Mouse (Mus musculus) heart, adult 11 months (tissue): ENCODE data around the gene Shisa5.

Experiments used
- DNase-seq: peaks from one replicate; pipeline ENCODE4 v3.0.0; 2022

Gene Shisa5

DNA sequence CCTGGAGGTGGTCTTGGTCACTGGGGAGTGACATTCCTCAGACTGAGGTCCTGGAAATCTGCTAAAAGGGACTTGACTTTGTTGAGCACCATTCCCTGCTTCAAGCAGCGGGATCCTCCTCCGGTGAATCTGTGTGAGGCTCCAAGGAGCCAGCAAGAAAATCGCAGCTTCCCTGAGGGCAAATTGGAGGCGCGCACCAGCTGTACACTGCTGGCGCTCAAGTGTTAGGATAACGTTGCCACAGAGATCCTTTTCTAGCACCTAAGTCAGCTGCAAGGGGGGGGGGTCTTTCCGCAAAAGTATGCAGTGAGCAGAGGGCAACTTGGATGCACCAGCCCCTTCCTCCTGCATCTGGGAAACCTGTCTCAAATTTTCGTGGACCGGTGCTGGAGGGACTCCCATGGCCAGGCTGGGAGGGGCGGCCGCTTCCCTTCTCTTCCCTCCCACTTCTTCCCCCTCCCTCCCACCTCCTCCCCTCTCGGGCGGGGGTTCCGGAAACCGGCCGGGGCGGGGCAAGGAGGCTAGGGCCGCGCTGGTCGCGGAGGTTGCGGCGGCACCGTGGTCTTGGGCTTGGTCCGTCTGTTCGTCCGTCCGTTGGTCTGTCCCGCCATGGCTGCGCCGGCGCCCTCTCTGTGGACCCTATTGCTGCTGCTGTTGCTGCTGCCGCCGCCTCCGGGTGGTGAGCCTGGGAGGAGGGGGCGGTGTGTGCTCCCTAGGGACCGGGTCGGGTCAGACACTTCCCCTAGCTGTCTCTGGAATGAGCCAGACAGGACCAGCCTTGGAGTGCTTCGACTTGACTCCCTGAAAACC is at the start of gene Shisa5:
Gene Shisa5 (plus strand): TSS at position 480 of the 810 bp plus-strand sequence.
- DNase-seq, result peak; percentile 99

DNA sequence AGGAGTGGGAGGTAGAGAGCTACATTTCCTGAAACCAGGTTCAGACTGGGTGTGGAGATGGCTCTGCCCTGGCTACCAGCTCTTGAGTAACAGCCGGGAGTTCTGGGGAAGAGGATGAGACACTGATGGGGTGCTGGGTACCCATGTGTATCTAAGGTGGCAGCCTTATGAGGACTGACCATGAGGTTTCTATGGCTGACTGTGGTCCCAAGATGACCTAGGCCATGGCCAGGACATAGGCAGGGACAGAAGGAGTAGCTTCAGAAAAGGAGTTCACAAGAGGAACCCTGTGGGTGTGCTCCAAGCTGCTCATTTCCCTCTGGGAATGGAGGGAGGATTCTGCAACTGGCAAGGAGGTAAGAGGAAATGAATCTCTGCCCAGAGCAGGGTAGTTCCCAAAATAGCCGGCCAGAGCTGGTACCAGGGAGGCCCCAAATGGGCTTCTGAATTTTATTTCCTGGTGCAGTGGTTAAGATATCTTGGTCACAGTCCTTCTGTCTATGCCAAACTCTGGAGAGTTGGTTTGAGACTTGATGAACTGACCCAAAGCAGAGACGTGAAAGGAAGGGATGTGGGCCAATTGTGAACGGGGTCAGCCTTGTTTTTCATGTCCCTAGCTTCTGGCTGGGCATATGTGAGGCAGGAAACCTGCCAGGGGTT is 48.4 kb upstream of the Shisa5 start:
- peak; percentile 96 for DNase-seq

GRCm38 (mm10) chr9:108990462-108990820 is 47.9 kb upstream of the Shisa5 start:
- DNase-seq, result peak; percentile 94

DNA sequence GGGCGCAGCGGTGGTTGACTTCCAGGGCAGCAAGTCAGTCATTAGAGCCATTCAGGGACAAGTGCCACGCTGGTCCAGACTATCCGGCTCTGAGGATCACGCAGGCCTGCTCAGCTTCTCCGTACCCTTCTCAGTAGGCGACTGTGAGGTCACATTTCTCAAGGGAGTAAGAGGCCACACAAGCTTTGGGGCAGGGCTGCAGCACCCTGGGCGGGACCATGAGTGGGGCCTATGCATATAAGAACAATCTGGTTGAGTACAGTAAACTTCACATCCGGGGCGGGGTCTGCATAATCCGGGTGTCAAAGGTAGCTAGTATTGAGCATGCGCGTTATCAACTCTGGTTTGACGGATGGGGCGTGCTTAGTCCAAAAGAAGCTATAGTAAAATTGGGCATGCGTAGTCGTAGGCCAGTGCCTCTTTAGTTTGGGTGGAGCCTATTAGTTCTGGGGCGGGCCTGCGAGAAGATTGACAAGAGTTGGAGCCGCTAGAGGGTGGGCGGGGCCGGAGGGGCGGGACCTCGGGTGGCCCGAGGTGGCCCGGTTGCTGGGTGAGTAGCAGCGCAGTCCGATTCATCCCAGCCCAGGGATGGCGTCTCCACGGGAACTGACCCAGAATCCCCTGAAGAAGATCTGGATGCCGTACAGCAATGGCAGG is 46.8 kb upstream of the Shisa5 start, which contains the start of gene Pfkfb4:
Gene Pfkfb4 (plus strand): TSS at position 351 of the 657 bp plus-strand sequence.
- peak; percentile 100 for DNase-seq

GRCm38 (mm10) chr9:108992085-108992469 is 46.3 kb upstream of the Shisa5 start:
- no peak for DNase-seq

DNA sequence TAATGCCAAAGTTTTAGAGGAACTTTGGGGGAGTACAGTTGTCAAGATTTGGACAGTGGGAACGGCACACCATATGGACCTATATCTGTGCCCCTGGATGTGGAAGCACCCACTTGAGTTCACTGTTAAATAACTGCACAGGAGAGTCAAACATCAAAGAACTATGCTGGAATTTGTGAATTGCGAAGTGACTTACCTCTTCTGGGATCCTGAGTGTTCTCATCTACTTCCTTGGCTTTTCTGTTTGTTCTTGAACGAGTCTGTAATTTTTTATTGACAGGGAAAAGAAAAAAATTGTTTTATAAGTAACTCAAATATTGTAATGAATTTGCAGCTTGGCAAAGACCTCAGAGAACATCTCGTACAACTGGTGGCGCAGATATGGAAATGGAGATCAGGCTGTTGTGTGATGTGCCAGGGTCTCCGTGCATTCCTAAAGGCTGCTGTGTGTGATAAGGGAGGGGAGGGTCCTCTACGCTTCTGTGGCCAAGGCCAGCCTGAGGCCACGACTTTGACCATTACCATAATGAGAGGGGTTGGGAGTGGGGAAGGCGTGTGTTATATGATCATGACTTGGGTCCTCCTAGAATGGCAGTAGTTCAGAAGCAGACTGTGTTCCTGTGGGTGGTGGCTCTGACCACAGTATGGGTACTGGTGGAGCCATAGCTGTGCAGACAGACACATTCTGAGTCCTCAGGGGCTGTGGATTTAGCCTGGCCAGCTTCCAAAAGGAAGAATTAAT is 45.6 kb upstream of the Shisa5 start:
- DNase-seq, result no peak

DNA sequence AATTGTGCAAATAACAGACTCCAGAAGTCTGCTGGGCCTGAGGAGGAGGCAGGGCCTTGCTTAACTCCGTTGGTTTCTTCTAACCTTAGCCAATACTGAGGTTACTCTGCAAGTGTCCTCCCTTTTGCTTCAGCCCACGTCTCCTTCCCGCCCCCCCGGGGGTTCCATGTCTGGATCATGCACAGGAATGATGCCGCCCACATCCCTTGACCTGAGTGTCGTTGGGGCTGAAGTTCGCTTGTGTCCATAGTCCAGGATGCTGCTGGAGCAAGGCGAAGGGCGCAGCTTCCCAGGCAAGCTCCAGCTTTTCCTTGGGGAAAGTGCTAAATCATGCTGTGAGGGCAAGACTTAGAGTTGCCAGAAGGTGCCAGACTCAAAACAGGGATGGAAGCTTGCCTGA is 42.0 kb upstream of the Shisa5 start:
- no peak for DNase-seq

- DNase-seq, result peak; percentile 94
Observed at GRCm38 (mm10) chr9:108998287-108999166, 39.8 kb upstream of the Shisa5 start.

DNA sequence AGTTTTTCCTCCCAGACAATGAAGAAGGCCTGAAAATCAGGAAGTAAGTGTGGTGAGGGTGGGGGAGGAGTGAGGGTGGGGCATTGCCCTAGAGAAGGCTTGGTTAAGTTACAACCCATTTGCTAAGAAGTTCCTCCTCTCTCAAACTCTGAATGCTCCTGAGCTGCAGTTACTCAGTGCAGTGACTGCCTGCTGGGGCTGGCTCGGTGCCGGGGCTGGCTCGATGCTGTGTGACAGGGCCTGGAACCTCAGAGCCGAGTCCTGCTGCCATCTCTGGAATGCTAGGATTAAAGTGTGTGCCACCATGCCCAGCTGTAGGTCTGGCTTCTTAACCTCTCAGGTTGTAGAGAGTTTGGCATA is 39.2 kb upstream of the Shisa5 start:
- DNase-seq, result peak; percentile 85

- peak; percentile 94 for DNase-seq
Observed at GRCm38 (mm10) chr9:109000726-109001125, 37.6 kb upstream of the Shisa5 start.

DNA sequence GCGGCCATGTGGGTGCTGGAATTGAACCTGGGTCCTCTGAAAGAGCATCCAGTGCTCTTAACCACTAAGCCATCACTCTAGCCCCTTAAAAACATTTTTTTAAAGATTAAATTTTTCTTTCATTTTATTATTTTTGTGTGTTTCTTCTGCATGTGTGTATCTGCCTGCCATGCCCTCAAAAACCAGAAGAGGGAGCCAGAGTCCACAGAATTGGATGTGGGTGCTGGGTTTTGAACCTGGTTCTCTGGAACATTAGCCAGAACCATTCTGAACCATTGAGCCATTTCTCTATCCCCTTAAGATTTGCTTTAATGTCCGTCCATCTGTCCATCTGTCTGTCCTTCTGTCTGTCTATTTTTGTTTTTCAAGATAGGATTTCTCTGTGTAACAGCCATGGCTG is 35.2 kb upstream of the Shisa5 start:
- no peak for DNase-seq

DNA sequence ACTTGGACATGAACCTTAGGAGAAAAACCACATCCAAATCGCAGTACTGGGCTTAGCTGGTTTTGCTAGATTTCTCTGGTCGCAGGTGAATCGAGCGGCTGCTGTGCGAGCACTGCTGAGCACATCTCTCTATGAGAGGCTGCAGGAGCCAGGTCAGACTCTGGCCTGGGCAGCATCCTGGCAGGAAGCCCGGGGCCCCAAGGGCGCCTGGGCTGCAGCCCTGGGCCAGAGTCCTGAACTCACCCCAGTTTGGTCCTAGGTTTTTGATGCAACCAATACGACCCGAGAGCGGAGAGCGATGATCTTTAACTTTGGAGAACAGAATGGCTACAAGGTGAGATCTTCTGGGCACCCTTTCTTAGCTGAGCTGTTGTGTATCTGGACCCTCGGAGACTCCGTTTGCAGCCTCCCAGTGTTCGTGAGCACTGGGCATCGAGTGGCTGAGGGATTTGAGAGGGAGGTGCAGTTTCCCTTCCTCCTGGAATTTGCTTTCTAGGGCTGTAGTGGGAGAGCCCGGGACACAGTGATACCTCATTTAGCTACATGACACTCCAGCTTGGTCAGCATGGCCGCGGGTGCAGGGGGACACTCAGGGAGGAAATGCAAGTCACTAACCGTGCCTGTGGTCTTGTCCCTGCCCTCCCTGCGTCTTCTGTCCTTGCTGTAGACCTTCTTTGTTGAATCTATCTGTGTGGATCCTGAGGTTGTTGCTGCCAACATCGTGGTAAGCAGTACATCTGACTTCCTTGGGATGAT is 31.2 kb upstream of the Shisa5 start:
- no peak for DNase-seq

DNA sequence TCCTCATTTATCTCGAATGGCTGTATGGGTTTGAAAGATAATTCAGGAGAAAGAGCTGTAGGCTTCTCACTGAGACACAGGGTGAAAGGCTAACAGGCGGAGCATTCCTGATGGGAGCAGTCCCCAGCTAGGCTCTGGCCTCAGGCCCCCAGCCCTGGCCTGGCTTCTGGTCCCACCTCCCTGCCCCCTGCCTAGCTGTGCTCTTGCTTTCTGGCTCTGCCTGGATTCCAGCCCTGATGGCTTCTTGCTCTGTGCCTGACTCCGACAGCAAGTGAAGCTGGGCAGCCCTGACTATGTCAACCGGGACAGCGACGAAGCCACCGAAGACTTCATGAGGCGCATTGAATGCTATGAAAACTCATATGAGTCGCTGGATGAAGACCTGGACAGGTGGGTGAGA is 30.3 kb upstream of the Shisa5 start:
- DNase-seq, result peak; percentile 89

- DNase-seq, result peak; percentile 92
Observed at GRCm38 (mm10) chr9:109008994-109009635, 29.2 kb upstream of the Shisa5 start.

DNA sequence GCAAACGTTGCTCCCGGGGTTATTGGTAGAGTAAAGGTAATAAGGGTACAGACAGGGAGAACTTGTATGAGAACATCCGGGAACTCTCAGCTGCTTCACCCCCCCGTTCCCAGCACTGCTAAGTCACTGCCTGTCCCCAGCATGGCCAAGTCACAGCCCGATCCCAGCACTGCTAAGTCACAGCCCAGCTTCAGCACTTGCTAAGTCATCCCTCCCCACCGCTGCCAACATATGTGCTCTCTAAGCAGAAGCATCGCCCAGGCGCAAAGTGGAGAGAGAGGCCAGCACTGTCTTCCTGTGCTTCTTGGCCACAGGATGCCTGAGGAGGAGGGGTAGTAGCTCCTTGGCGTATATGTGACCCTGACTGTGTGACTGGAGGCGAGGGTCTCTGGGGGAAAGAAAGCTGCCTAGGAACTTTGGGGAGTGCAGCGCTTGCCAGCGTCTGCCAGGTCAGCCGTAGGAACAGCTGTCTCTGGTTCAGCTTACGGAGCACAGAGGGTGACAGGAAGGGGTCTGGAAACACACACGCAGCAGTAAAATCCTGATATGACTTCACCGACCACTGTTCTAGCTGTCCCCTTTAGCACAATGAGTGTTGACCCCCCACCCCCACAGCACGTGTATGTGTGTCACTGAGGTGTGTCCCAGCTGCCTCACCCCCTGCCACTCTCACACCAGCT is 28.6 kb upstream of the Shisa5 start:
- peak; percentile 98 for DNase-seq

GRCm38 (mm10) chr9:109010316-109010690 is 28.1 kb upstream of the Shisa5 start:
- peak; percentile 91 for DNase-seq

- DNase-seq, result no peak
Observed at GRCm38 (mm10) chr9:109015397-109015796, 23.0 kb upstream of the Shisa5 start.

DNA sequence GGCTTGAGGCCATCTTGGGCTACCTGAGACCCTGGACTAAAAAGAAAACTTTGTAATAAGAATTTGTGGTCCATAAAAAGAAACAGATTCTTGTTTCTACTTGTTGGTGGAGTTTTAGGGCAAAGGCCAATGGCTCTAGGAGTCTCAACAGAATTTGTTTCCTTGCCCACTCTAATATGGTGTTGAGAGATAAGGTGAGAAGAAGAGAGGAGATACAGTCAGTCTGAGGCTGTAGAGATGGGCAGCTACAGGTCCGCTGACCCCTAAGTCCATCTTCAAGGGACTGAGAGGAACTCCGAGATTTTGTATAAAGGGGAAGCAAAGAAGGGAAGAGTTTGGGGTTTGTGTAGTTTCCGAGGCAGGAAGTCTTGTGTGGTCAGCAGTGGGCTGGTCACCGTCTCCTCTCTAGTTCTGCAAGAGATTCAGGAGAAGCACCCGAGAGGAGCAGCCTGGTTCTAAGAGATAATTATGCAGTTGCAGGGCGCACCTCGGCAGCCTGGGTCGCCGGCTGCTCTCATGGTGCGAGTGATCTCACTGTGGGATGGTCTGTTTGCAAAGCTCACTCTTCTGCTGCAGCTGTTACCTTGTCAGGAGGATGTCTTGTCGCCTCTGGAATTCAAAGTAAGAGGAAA is 21.3 kb upstream of the Shisa5 start:
- peak; percentile 95 for DNase-seq

GRCm38 (mm10) chr9:109021428-109021827 is 16.9 kb upstream of the Shisa5 start:
- peak; percentile 90 for DNase-seq
